Mouse (Mus musculus): ENCODE results near the gene Mef2c.

Mef2c gene

DNA sequence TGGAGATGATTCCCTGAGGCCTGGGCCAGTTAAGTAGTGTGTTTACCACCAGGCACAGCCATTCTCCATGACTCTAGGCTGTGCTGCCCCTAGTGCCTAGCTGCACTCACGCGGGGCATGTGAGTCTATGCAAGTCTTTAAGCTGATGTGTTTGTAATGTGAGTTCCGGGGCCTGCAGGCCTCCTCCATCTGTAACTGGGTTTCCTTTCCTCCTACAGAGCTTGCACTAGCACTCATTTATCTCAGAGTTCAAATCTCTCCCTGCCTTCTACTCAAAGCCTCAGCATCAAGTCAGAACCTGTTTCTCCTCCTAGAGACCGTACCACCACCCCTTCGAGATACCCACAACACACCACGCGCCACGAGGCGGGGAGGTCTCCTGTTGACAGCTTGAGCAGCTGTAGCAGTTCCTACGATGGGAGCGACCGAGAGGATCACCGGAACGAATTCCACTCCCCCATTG lies 158.3 kb downstream of the Mef2c start:
- DNase-seq (ENCODE audit: low read depth, low spot score), result no peak

DNA sequence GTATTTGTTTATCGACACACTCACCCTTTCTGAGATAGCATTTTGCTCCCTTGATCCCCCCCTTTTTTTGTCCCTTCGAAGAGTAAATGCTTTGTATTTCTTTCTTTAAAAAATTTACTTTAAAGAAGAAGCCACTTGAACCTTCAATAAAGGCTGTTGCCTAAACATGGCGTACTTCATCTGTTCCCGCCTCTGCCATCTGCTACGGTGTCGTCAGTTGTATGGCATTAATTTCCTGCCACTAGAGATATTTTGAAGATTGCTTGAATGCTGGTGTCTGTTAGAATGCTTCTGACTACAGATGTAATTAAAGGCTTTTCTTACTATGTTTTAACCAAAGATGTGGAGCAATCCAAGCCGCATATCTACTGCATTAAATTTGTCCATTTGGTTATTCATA lies 162.3 kb downstream of the Mef2c start:
- no peak for DNase-seq (ENCODE audit: low read depth, low spot score)

DNA sequence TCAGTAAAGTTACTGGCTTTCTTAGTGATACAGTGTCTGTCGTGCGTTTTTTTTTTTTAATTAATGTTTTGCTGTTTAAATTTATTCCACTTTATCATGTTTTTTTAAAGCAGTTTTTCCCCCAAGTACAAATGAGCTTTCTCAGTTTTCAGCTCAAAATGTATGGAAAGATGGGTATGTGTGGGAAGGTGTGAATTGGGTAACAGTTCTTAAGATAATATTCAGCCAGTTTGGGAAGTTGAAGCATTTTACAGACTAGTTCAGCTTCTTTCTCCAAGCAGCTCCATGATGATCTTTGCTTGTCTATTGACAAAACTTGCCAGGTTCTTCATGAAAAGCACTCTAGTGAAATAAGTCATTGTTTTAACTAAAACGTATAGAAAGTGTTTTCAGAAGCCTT lies 163.2 kb downstream of the Mef2c start:
- DNase-seq (ENCODE audit: low read depth, low spot score), result no peak

DNA sequence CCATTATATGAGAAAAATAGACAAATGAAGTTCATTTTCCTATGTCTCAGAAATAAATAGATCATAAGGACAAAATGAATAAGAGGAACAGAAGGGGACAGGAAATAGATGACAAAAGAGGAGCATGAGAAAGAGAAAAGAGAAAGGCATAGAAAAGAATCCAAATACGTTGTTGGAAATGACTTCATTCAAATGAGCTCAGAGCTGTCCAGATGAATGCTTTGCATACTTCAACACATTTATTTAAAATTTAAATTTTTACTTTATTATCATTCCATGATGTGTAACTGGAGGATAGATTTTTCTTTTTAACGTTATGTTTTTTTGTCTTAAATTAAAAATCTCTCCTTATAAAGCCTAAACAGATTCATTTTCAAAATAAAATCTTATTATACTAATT lies 203.8 kb downstream of the Mef2c start:
- no peak for DNase-seq (ENCODE audit: low read depth, low spot score)

DNA sequence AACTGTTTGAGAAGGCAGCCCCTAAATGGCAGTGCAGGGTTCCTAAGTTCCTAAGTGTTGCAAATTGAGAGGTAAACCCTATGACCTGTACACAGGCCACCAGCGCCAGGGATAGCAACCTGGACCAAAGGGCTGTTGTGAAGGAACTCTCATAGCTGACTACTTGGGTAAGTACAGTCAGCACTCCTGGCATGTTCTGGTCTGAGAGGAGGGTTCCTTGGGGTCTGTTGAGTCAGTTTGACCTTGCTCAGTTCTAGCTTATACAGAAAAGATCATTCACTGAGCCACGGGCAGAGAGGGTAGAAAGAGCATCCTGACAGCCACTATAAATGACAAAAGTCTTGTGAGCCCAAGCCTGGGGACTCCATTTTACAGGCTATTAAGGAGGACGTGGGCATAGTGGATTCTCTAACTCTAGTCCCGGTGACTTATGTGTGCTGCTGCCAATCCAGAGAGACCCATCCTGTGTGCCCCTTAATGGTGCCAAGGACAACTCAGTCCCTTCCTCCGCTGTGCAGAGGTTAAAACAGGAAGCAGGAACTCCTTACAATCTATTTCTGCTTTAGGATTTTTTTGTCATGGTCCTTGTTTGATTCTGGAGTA lies 209.0 kb downstream of the Mef2c start:
- DNase-seq (ENCODE audit: low read depth, low spot score), result no peak

DNA sequence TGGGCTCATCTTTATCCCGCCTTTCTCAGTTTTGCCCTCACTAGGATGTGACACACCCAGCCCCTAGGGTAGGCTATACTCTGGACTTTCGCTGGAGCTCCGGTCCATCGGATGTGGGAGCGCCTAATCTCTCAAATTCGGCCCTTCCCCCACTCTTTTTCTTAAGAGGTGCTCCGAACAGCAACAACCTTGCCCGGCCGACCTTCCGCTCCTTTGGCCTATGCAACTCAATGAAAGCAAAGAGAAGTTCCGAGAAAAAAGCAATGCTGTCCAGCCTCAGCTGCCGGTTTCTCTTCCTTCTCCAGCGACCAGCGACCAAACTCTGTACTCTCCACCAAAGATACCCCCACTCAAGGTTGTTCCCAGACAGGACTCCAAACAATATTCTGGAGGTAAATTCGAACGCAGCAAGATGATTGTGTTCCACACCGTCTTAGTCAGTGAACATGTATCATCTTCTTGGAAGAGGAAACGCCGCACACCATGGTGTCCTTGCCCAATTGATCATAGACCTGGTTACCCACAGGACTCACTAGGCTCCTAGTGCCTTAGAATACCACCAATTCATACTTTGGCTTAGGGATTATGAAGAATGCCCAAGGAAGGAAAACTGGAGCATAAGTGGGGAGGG lies 209.9 kb downstream of the Mef2c start:
- DNase-seq (ENCODE audit: low read depth, low spot score), result no peak

DNA sequence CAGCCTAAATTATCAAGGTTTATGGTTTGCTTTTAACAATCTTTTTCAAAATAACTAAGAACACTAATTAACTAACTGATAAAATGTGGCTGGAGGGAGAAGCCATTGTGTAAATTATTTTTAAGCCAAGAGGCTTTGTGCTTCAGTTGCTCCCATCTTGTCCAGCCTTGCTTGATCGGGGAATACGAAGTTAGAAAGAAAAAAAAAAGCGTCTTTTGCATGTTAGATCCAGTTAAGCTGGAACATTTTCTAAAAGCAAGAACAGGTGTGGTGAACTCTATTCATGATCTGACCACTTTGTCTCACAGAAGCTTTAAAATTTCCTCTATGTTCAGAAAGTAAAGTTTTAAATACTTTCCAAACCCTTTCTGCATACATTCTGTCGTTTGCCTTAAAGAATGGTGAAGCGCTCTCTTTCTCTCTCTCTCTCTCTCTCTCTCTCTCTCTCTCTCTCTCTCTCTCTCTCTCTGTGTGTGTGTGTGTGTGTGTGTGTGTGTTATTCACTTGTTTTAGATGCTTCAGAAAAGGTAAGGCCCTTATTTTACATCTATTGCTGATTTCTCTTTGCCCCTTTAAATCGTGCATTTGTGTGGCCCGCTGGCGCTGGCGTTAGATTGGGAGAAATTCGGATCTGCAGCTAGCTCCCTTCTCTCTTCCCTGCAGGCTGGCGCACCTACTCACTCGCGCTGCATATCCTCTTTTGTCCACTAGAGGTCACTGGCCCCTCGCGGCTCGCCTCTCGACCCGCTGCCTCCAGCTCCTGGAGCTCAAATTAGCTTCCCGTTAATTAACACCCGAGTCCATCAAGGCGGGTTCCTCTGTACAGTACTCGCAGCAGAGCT lies 210.9 kb downstream of the Mef2c start:
- DNase-seq (ENCODE audit: low read depth, low spot score), result no peak

DNA sequence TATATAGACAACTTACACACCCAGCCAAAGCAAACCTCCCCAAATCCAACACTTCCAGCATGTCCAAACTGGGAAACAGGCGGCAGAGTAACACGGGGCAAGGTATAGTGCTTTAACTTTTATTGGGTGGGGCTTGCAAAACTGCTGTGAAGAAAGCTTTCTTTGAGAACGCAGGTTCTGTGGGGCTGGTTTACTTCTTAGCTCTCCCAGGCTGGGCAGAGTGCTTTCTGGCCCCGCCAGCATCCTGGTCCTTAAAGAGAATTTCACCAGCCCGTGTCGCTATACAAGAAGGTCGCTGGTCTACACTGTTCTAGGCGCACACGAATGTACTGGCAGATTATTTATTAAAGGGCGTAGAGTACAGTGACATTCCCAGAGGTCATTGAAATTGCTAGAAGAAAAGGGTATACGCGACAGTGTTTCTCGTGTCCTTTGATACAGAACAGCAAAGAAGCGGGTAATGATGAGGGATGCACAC lies 211.5 kb downstream of the Mef2c start:
- DNase-seq (ENCODE audit: low read depth, low spot score), result no peak

DNA sequence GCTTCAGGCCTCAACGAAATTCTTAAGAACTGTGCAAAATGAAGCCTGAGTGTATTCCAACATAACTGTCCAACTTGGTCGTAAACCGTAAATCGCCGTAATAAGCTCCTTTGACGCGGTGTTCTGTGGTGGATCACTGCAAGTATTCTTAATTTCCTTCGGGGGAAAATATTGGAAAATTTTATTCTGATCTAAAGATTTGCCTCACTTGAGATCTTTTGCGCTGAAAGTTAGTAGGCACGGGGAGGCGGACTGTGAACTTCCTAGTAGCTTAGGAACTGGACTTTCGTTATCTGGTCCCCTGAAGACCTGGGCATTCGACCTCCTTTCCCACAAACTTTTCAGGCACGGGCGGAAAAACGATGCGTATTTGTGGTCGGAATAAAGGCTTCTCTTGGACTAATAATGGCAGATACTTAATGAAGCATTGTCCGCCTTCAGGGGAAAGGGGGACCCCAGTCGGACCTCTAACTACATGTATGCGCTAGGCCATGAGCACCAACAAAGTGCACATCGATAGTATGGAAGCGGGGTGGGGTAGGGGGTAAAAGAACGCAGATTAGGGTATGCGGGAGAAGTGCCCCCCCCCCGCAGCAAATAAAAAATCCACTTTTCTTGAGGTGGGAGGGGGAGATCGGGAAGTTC lies 212.3 kb downstream of the Mef2c start:
- no peak for DNase-seq (ENCODE audit: low read depth, low spot score)

All from c-Kit-negative CD71-positive TER-119-positive erythroid progenitor cells, embryonic 14.5 days (primary cell).